Mouse (Mus musculus): Measurements from ENCODE around the gene Kdelr3.

GRCm38 (mm10) chr15:79529935-79530334 lies 13.7 kb downstream of the Kdelr3 start:
- no peak for TF ChIP-seq CTCF (IDR thresholded peaks at IDR 0.05; ENCODE audit: borderline replicate concordance, control insufficient read depth, extremely low read depth, insufficient read depth, low read length, poor library complexity)
- TF ChIP-seq POLR2A (IDR thresholded peaks at IDR 0.05; ENCODE audit: control insufficient read depth, extremely low read depth, insufficient read depth, low read length, poor library complexity) = no peak

Measured in thymus, adult 2 months (tissue).